Mouse (Mus musculus): ENCODE measurements at regions not wholly inside any gene's neighbourhood (a gene's known extent, or its start where the extent isn't known, plus 50 kb on each side); places are given as distances from the start of the nearest gene placed in this dataset.

GRCm38 (mm10) chr12:94560374-94561194, 1131.4 kb upstream of the Flrt2 start:
- Histone ChIP-seq H3K27ac (no peak overlapping the region), H3K36me3 (no peaks in the 10 kb centered on the region), H3K9me3 (no peaks in the 10 kb centered on the region), H3K4me3 (replicated peaks) (no peak overlapping the region), H3K4me2 (replicated peaks) (no peak overlapping the region), H3K9ac (no peak overlapping the region), H3K4me1 (replicated peaks) (no peaks in the 10 kb centered on the region), H3K27me3 (replicated peaks) (no peaks in the 10 kb centered on the region)
- 82% methylated on average over 2 of the region's 2 CpGs for WGBS
- ATAC-seq, result no peak

GRCm38 (mm10) chr12:94574981-94575380, 1117.0 kb upstream of the Flrt2 start:
- no peaks in the 10 kb centered on the region for H3K4me1 ChIP-seq (replicated peaks)
- no peak overlapping the region for H3K4me2 ChIP-seq (replicated peaks)
- no peaks in the 10 kb centered on the region for H3K27me3 ChIP-seq (replicated peaks)
- H3K9ac ChIP-seq, result no peak overlapping the region
- H3K27ac ChIP-seq, result no peak overlapping the region
- no peaks in the 10 kb centered on the region for H3K36me3 ChIP-seq
- H3K4me3 ChIP-seq (replicated peaks), result no peak overlapping the region
- ATAC-seq, result no peak
- WGBS, result 83% methylated on average over 2 of the region's 2 CpGs
- no peaks in the 10 kb centered on the region for H3K9me3 ChIP-seq

- Histone ChIP-seq H3K4me1 (replicated peaks) (no peaks in the 10 kb centered on the region), H3K27me3 (replicated peaks) (no peaks in the 10 kb centered on the region), H3K36me3 (no peaks in the 10 kb centered on the region), H3K9ac (no peak overlapping the region), H3K4me2 (replicated peaks) (no peak overlapping the region), H3K4me3 (replicated peaks) (no peak overlapping the region), H3K9me3 (no peaks in the 10 kb centered on the region), H3K27ac (no peak overlapping the region)
- WGBS, result 47% methylated on average over 4 of the region's 4 CpGs
- no peak for ATAC-seq
These were observed 1111.7 kb upstream of the Flrt2 start for GRCm38 (mm10) chr12:94580345-94580744.

- Histone ChIP-seq H3K27ac (no peak overlapping the region), H3K9ac (no peak overlapping the region), H3K4me3 (replicated peaks) (no peak overlapping the region), H3K27me3 (replicated peaks) (no peaks in the 10 kb centered on the region), H3K36me3 (no peaks in the 10 kb centered on the region), H3K4me1 (replicated peaks) (no peaks in the 10 kb centered on the region), H3K9me3 (no peaks in the 10 kb centered on the region), H3K4me2 (replicated peaks) (no peak overlapping the region)
- ATAC-seq, result no peak
- 38% methylated on average over 1 of the region's 1 CpGs for WGBS
These were observed 1107.7 kb upstream of the Flrt2 start for GRCm38 (mm10) chr12:94584309-94584708.

- no peak for ATAC-seq
- no peak overlapping the region for H3K4me2 ChIP-seq (replicated peaks)
- no peak overlapping the region for H3K27ac ChIP-seq
- WGBS, result 80% methylated on average over 4 of the region's 4 CpGs
- no peaks in the 10 kb centered on the region for H3K27me3 ChIP-seq (replicated peaks)
- no peaks in the 10 kb centered on the region for H3K9me3 ChIP-seq
- no peak overlapping the region for H3K4me3 ChIP-seq (replicated peaks)
- no peak overlapping the region for H3K9ac ChIP-seq
- H3K36me3 ChIP-seq, result no peaks in the 10 kb centered on the region
- no peaks in the 10 kb centered on the region for H3K4me1 ChIP-seq (replicated peaks)
These were observed 1105.0 kb upstream of the Flrt2 start for GRCm38 (mm10) chr12:94587031-94587430.

- Histone ChIP-seq H3K4me3 (replicated peaks) (no peak overlapping the region), H3K27ac (no peak overlapping the region), H3K27me3 (replicated peaks) (no peaks in the 10 kb centered on the region), H3K4me2 (replicated peaks) (no peak overlapping the region), H3K36me3 (no peaks in the 10 kb centered on the region), H3K9ac (no peak overlapping the region), H3K4me1 (replicated peaks) (no peaks in the 10 kb centered on the region), H3K9me3 (no peaks in the 10 kb centered on the region)
- 50% methylated on average over 4 of the region's 4 CpGs for WGBS
- ATAC-seq, result no peak
These were observed 1103.4 kb upstream of the Flrt2 start for GRCm38 (mm10) chr12:94588599-94588998.

- Histone ChIP-seq H3K36me3 (no peaks in the 10 kb centered on the region), H3K4me2 (replicated peaks) (no peak overlapping the region), H3K4me1 (replicated peaks) (no peaks in the 10 kb centered on the region), H3K27me3 (replicated peaks) (no peaks in the 10 kb centered on the region), H3K9me3 (no peaks in the 10 kb centered on the region), H3K4me3 (replicated peaks) (no peak overlapping the region), H3K9ac (no peak overlapping the region), H3K27ac (no peak overlapping the region)
- WGBS, result 51% methylated on average over 4 of the region's 4 CpGs
- ATAC-seq, result no peak
These were observed 1103.0 kb upstream of the Flrt2 start for GRCm38 (mm10) chr12:94589033-94589432.

GRCm38 (mm10) chr12:94605566-94605965, 1086.5 kb upstream of the Flrt2 start:
- Histone ChIP-seq H3K4me2 (replicated peaks) (no peak overlapping the region), H3K36me3 (no peaks in the 10 kb centered on the region), H3K4me3 (replicated peaks) (no peak overlapping the region), H3K4me1 (replicated peaks) (no peaks in the 10 kb centered on the region), H3K9me3 (no peaks in the 10 kb centered on the region), H3K27me3 (replicated peaks) (no peaks in the 10 kb centered on the region), H3K27ac (no peak overlapping the region), H3K9ac (no peak overlapping the region)
- ATAC-seq, result no peak
- WGBS, result 66% methylated on average over 1 of the region's 1 CpGs

- Histone ChIP-seq H3K4me2 (replicated peaks) (no peak overlapping the region), H3K9me3 (no peaks in the 10 kb centered on the region), H3K27ac (no peak overlapping the region), H3K4me1 (replicated peaks) (no peaks in the 10 kb centered on the region), H3K9ac (no peak overlapping the region), H3K27me3 (replicated peaks) (no peaks in the 10 kb centered on the region), H3K4me3 (replicated peaks) (no peak overlapping the region), H3K36me3 (no peaks in the 10 kb centered on the region)
- 87% methylated on average over 1 of the region's 1 CpGs for WGBS
- ATAC-seq, result no peak
These were observed 1055.5 kb upstream of the Flrt2 start for GRCm38 (mm10) chr12:94636555-94636954.

- no peak overlapping the region for H3K9ac ChIP-seq
- H3K4me3 ChIP-seq (replicated peaks), result no peak overlapping the region
- H3K36me3 ChIP-seq, result no peaks in the 10 kb centered on the region
- 75% methylated on average over 4 of the region's 4 CpGs for WGBS
- ATAC-seq, result no peak
- H3K9me3 ChIP-seq, result no peaks in the 10 kb centered on the region
- no peaks in the 10 kb centered on the region for H3K27me3 ChIP-seq (replicated peaks)
- no peak overlapping the region for H3K4me2 ChIP-seq (replicated peaks)
- no peaks in the 10 kb centered on the region for H3K4me1 ChIP-seq (replicated peaks)
- H3K27ac ChIP-seq, result no peak overlapping the region
These were observed 1051.9 kb upstream of the Flrt2 start for GRCm38 (mm10) chr12:94640153-94640552.

- 59% methylated on average over 2 of the region's 2 CpGs for WGBS
- Histone ChIP-seq H3K4me1 (replicated peaks) (no peaks in the 10 kb centered on the region), H3K4me3 (replicated peaks) (no peak overlapping the region), H3K27me3 (replicated peaks) (no peaks in the 10 kb centered on the region), H3K27ac (no peak overlapping the region), H3K4me2 (replicated peaks) (no peak overlapping the region), H3K9ac (no peak overlapping the region), H3K9me3 (no peaks in the 10 kb centered on the region), H3K36me3 (no peaks in the 10 kb centered on the region)
- peak; percentile 20; the same call in 1 of the 2 replicates for ATAC-seq
These were observed 1046.7 kb upstream of the Flrt2 start for GRCm38 (mm10) chr12:94645302-94645701.

GRCm38 (mm10) chr12:94670035-94670434, 1022.0 kb upstream of the Flrt2 start:
- Histone ChIP-seq H3K9ac (no peak overlapping the region), H3K36me3 (no peaks in the 10 kb centered on the region), H3K27ac (no peak overlapping the region), H3K4me3 (replicated peaks) (no peak overlapping the region), H3K4me1 (replicated peaks) (no peaks in the 10 kb centered on the region), H3K9me3 (no peaks in the 10 kb centered on the region), H3K27me3 (replicated peaks) (no peaks in the 10 kb centered on the region), H3K4me2 (replicated peaks) (no peak overlapping the region)
- no peak for ATAC-seq
- WGBS, result 82% methylated on average over 1 of the region's 1 CpGs

GRCm38 (mm10) chr12:94674925-94675324, 1017.1 kb upstream of the Flrt2 start:
- Histone ChIP-seq H3K4me2 (replicated peaks) (no peak overlapping the region), H3K4me3 (replicated peaks) (no peak overlapping the region), H3K27ac (no peak overlapping the region), H3K36me3 (no peaks in the 10 kb centered on the region), H3K9ac (no peak overlapping the region), H3K27me3 (replicated peaks) (no peaks in the 10 kb centered on the region), H3K9me3 (no peaks in the 10 kb centered on the region), H3K4me1 (replicated peaks) (no peaks in the 10 kb centered on the region)
- whole genome bisulfite sequencing, result 88% methylated on average over 2 of the region's 2 CpGs
- ATAC-seq, result no peak
